Mouse (Mus musculus): ENCODE results near the gene Gm42906.

- TF ChIP-seq POLR2A (IDR thresholded peaks at IDR 0.05; ENCODE audit: control insufficient read depth in 1 of 2, insufficient read depth in 1 of 2, low read depth in 1 of 2, low read length in 2 of 2, poor library complexity in 1 of 2) (no peak), POLR2AphosphoS5 (IDR thresholded peaks at IDR 0.05; ENCODE audit: borderline replicate concordance, low read depth, low read length) (no peak), ZMIZ1 (IDR thresholded peaks at IDR 0.05; ENCODE audit: low read depth, low read length) (no peak), HCFC1 (IDR thresholded peaks at IDR 0.05; ENCODE audit: low read depth, low read length) (no peak), GATA1 (IDR thresholded peaks at IDR 0.05; ENCODE audit: low read depth, low read length) (no peak), CTCF (IDR thresholded peaks at IDR 0.05 in 2 of 3, conservative IDR thresholded peaks at IDR 0.05 in 1 of 3; ENCODE audit: control insufficient read depth in 1 of 3, insufficient read depth in 1 of 3, low read depth in 2 of 3, low read length in 3 of 3, poor library complexity in 1 of 3, severe bottlenecking in 1 of 3) (no peak), POLR2AphosphoS2 (IDR thresholded peaks at IDR 0.05; ENCODE audit: low read length) (no peak), USF1 (IDR thresholded peaks at IDR 0.05; ENCODE audit: low read depth, low read length) (no peak), EP300 (IDR thresholded peaks at IDR 0.05; ENCODE audit: low read depth in 1 of 2, low read length in 2 of 2) (no peak), ZKSCAN1 (IDR thresholded peaks at IDR 0.05; ENCODE audit: low read depth, low read length) (no peak), NELFE (IDR thresholded peaks at IDR 0.05; ENCODE audit: low read depth, low read length) (no peak), ZNF384 (IDR thresholded peaks at IDR 0.05; ENCODE audit: low read depth, low read length) (no peak), MAFK (IDR thresholded peaks at IDR 0.05; ENCODE audit: borderline replicate concordance, low read depth, low read length) (no peak)
Observed at GRCm38 (mm10) chr5:151090996-151091395, 337.0 kb downstream of the Gm42906 start.

Data from MEL (cell line).